Mouse (Mus musculus) frontal cortex, postnatal 36 days (tissue): ENCODE results near the gene Farp1.
"Not testable (repeated sequence)": the region's sequence is repeated elsewhere in the genome, so short reads cannot be mapped to it uniquely, and the experiment has no call there.

Experiments
- DNase-seq, 2 experiments: peaks; one replicate each; pipeline ENCODE4 v3.0.0; 2022; ENCODE audit warnings: low spot score in 2 of 2

The Farp1 gene

DNA sequence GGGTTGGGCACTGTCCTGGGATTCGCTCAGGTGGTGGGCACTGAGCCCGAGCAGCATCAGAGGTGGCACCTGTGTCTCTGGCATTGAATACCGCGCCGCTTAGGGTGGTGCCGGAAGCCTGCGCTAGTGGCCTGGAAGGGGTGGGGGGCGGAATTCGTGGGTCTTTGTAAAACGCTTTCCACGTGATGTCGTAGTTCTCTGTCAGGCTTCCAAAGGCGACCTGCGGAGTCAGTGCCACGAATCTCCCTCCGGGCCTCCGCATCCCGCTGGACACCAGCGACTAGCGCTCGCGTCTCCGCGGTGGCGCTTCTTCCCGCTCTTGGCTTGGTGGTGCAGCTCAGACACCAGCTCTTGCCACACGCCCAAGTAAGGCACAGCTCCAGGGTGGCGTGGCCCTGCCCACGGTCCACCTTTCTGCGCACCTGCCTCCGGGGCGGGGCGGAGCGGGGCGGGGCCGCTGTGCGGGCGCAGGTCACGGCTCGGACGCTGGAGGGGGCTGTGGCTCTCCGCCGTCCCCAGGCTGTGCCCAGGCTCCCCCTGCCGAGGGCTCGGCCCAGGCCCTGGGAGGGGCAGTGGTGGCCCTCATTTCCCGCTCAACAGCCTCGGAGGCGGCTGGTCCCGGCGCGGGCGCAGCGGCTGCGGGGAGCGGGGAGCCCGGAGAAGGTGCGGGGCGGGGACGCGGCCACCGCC, at the start of gene Farp1:
Gene Farp1, plus strand, starts transcription at position 228 of the 690 bp plus-strand sequence.
- peak; percentile 75 to 78 for DNase-seq

DNA sequence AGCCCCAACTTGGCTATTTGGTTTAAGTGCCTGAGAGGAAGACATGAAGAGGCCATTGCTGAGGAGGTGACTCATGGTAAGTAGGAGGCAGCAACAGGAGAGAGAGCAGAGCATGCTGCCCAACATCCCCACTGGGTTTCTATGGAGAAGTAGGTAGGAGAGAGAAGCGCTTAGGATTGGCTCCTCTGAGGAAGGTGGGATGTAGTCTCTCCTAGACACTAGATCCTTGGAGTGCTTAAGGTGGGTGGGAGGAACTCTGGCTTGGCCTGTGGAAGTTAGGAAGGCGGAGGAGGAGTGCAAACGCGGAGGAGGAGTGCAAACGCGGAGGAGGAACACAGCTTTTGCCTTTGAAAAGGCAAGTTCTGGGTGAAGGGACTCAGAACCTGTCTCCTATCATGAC, 45.9 kb upstream of the Farp1 start:
- peak; percentile 51 to 53 for DNase-seq

DNA sequence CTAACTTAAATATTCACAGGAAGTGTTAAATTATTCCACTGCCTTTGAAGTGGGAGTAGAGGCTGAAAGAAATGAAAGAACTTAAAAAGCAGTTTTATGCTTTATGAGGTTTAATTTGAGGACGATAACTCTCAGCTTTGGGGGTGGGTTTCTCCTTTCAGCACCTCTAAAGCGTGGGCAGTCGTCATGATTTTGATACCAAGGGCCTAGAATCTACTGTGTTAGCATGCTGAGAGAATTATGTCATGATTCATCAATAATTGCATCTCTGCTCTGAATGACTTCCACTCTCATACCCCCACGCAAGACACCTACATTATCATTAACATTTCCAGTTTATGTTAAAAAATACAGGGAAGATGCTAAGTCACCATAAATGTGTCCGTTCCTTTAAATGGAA, 37.3 kb upstream of the Farp1 start:
- peak in 1 of 2 experiments; percentile 39 for DNase-seq

DNA sequence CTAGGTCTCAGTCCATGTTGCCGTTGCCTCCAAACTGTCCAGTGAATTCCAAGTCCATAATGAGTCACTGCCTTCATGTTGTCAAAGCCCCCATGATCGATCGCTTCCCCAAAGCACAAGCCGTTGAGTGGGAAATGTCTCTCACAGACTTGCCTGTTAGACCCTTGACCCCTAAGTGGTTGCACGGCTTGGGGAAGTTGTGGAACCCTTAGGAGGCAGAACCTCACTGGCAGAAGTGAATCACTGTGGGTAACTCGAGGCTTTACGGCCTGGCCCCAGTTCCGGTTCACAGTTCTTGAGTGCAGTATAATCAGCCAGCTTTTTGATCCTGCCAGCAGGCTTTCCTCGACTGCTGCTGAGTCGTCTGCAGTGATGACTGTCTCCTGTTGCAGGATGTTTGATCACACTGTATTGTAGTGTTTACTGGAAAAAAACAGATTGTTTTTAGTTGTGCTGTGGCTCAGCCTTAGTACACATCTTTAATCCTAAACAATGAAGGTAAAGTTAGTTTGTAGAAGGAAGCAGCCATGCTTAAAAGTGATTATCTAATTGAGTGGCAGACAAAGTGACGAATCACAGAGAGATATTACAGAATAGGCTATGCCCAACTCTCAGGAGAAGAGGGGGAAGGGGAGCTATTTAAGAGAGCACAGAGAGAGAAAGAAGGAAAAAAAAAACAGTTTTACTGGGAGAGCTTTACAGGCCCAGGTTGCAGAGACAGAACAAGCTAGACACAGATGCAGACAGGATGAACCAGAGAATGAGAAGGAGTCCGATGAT, 34.2 kb upstream of the Farp1 start:
- DNase-seq, result no peak

DNA sequence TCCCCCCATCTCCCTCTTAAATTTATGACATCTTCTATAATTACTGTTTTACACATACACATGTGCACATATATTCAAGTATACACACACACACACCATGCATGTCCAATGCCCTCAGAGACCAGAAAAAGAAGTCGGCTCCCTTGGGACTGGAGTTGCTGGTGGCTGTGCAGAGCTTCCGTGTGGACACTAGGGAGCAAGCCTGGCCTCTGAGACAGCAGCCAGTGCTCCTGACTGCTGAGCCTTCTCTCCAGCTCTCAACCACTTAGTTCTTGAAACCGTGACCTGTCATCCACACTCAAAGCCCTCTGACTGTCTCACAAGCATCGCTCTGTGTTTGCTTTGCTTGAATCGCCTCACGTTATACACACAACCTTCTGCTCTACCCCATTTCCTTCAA, 29.4 kb upstream of the Farp1 start:
- no peak for DNase-seq

DNA sequence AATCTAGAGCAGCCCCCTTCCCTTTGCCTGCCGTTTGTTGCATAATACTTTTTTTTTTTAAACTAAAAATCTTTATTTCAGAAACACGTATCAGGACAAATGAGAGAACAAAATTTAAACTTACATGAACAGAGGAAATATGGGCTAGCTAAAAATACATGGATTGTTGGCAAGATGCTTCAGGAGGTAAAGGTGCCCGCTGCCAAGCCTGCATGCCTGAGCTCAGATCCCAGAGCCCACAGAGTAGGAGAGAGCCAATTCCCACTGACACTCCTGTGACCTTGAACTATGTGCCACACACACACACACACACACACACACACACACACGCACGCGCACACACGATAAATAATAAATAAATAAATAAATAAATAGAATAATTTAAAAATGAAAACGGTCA, 29.0 kb upstream of the Farp1 start:
- DNase-seq, result no peak

DNA sequence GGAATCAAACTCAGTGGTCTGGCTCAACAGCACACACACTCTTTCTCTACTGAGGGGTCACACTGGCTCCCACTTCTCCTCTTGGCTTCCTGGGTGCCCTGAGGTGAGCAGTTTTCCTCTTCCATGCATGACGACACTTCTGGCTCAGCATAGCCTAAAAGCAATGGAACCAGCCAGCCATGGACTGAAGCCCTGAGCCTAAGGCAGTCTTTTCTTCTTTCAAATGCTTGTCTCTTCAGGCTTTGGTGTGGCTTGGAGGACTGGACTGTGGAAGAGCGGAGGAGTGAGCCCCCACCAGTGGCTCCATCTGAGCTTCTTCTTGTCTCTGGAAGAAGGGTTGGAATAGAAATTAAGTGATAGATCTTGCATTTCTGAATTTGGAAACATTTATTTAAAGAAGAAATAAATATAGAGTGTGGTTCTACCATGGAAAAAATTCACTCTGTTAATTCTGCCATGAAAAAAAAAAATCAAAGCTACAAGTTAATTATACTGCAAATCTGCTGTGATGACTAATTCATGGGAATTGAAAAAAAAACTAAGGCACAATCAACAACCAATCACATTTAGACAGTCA, 19.8 kb upstream of the Farp1 start:
- DNase-seq, result peak in 1 of 2 experiments; percentile 27

DNA sequence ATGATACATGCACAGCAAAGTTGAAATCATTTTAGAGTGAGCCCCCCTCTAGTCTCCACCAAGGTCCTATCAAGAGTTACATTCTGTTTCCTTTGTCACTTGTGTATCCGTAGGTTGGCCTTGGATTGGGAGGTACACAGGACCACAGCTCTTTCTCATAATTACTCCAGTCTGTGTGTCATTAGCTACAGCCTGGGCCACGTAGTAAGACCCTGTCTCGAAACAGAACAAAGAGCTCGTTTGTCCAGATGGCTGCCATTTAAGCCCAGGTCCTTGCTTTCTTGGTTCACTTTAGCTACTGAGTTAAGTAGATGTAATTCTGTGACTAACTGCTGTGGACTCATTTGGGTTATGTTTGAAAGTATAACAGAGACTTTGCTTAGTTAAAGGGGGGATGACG, 12.6 kb upstream of the Farp1 start:
- no peak for DNase-seq

DNA sequence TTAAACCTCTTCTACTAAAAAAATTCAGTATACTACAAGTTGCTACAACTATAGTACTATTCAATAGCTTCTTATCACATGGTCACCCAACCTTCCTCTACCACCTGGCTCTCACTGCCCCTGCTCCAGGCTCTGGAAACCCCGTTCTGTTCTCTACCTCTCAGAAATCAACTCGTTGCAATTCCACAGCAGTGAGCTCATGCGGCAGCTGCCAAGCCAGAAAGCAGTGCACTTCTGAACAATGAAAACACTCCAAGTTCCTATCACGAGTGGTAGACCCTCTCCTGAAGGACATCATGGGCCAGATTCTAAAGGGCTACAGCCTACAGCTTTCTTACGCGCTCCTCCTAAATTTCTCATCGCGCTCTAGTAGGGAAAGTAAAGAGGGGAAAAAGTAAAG, 9.6 kb upstream of the Farp1 start:
- DNase-seq, result no peak

DNA sequence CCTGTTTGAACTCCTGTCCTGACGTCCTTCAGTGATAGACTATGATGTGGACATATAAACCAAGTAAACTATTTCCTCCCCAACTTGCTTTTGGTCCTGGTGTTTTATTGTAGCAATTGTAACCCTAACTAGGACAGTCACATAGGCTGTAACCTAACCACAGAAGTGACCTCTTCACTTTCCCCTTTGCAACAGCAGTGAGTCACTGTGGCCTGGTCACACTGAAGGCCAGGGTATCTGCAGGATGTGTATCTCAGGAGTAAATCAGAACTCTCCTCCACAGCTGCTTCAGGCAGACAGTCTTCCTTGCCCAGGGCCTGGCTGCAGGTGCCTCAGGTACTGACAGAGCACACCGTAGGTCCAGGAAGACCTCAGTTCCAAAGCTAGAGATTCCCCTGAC, 3.6 kb upstream of the Farp1 start:
- no peak for DNase-seq

DNA sequence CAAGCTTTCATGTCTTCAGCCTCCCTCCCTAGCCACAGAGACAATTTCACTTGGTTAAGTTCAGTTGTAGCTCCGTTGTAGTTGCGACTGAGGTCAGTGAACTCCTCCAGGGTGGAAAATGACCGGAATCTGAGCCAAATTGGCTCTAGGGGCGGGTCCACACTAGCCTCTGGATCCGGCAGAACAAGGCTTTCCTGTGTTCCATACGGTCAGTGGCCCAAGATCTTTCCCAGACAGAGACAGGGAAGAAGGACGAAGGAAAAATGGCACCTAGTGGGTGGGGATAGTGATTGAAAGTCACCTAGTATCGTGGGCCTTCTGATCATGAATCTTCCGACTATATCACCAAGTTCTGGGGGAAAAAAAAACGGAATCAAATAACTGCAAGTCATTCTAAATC, 475 bp upstream of the Farp1 start:
- DNase-seq, result no peak

DNA sequence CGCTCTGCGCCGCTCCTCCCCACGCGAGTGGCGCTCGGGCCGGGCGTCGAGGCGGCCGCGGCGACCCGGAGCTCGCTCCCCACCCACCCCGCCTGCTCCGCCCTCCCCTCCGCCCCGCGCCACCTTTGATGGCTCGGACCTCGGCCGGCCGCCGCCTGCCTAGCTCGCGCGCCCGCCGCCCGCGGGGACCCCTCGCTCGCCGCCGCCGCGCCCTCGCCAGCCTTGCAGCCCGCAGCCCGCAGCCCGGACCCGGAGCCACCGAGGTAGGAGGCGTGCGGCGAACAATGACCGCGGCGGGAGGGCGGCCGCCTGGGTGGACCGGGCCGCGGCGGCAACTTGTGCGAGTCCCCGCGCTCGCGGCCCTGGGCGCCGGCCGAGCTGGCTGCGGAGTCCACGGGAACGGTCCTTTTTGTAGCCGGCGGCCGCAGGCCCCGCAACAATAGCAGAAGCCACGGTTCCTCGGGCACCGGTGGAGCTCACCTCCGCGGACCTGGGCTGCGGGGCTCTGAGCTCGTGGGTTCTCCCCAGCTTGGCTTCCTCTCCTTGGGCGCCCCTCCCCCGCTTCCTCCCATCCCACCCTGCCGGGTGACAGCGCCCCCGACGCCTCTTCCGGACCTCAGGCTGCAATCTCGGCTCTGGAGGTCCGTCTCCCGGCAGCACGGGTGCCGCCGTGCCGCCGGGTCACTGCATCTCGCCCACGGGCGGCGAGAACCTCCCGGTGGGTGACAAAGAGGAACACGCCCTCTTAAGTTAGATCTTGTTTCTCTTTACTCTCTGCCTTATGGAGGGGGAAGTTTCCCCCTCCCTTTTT, 868 bp downstream of the Farp1 start:
- DNase-seq, result peak; percentile 41 to 51

DNA sequence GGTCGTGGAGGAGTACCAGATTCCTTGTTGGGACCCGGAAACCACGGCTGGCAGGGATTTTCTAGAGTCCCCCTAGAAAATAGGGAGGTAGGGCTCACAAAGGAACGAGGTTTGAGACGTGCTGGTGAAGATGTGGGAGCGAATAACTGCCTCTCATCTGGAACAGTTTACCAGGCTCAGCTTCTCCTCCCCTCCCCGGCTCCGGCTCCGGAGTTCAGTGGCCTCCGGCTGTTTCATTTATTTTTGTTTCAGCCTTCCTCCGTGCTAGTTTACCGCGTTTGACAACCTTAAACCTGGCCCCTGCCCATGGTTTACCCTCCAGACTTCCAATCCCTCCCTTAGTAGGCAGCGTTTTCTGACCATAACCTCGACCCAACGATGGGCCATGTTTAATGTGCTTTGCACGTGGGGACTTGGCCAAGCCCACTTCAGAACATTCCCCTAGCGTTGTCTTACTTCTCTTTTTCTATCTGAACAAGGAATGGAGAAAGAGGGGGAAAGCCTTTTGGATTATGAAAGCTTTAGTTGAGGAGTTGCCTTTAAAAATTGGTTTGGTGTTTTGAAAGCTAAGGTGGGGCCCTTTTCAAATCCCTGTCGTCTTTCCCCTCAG, 1.7 kb downstream of the Farp1 start:
- DNase-seq, result peak in 1 of 2 experiments; percentile 23

DNA sequence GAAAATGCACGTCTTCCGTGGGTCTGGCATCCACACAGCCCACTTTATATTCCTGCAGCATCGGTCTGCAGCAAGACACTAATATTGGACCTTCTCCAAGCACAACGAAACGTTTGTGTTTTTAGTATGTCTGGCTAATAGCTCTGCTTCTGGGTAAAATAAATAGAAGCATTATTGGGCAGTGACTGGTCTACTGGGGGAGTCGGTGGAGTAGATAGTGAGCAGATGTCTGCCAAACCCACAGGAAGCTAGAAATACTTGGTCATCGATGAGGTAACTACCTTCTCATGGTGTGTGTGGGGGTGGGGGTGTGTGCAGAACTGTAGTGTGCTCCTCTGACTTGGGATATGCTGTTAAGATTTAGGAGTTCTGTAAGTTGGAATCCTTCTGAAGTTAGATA, 2.3 kb downstream of the Farp1 start:
- DNase-seq, result no peak

DNA sequence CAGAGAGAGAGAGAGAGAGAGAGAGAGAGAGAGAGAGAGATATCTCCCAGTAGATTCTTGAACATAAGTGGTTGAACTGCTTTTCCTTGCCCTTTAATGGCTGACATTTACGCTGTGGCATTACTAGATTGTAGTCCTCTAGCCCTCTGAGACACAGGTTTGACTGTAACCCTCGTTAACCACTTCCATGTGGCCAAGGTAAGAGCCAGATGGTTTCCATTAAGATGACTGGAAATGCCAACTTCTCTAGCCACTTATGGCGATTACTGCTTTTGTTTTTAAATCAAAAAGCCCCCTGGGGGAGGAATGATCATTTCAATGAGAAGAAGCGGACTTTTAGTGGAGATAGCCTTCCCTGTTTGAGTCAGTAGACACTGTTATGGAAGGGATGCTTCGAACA, 3.7 kb downstream of the Farp1 start:
- no peak for DNase-seq

DNA sequence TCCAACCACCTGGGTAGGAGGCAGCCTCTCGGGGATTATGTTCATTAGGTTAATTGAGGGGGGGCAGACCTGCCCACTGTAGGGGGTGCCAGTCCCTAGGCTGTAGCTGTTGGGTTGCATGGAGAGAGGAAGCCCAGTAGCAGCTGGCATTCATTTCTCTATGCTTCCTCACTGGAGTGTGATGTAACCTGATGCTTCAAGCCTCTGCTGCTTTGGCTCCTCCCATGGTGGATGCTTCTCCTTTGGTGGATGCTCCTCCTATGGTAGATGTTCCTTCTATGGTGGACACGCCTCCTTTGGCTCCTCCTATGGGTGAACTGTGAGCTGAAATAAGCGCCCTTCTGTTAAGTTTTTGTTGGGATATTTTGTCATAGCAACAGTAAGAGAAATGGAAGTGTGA, 9.1 kb downstream of the Farp1 start:
- no peak for DNase-seq

DNA sequence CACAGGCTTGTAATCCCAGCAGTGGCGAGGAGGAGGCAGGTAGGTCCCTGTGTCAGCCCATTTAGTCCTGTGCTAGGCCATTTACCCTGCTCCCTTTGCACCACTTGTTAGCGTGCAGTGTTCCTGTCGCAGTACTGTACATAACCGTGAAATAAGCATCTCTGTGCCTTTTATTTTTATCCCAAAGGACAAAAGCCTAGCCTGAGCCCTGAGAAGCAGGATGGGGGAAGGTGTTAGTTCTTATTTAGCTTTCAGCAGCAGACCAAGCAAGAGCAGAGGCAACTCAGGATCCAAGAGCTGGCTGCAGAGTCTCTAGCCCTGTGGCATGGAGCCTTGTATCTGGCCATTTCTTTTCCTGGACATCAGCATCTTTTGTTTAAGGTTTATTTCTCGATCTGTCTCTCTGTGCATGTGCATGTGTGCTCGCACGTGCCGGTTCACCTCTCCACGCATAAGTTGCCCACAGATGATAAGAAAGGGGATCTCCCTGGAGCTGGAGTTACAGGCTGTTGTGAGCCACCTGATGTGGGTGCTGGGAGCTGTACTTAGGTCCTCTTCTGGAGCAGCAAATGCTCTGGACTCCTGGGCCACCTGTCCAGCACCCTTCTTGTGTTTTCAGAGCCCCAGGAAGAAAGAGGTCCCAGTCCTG, 11.4 kb downstream of the Farp1 start:
- peak in 1 of 2 experiments; percentile 30 for DNase-seq

DNA sequence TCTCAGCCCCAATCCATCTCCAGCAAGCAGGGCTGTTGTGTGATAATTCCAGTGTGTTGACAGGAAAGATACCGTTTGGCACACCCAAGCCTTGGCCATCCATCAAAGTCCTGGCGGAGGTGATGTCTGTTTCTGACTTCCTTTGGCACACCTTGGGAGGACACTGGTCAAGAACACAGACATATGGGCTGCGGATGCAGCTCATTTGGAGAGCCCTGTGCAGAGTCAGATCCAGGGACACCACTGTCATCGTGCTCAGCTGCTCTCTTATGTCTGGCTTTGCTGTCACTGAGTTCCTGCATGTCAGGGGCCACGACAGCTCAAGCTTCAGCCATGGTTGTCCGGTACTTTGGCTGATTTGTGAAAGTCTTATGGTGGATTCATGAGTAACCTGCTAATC, 12.8 kb downstream of the Farp1 start:
- DNase-seq, result no peak

DNA sequence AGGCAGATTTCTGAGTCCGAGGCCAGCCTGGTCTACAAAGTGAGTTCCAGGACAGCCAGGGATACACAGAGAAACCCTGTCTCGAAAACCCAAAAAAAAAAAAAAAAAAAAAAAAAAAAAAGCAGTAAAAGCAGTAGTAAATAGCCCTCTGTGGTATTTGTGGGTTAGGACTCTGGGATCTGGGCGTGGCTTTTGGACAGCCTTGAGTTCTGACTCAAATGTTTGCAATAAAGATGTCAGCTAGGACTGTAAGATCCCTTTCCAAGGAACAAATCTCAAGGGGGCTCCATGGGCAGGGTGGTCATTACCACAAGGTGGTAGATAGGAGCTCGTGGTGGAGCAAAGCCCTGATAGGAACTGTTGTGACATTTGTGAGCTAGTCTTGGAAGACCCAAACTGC, 16.0 kb downstream of the Farp1 start:
- DNase-seq, result not testable (repeated sequence)

DNA sequence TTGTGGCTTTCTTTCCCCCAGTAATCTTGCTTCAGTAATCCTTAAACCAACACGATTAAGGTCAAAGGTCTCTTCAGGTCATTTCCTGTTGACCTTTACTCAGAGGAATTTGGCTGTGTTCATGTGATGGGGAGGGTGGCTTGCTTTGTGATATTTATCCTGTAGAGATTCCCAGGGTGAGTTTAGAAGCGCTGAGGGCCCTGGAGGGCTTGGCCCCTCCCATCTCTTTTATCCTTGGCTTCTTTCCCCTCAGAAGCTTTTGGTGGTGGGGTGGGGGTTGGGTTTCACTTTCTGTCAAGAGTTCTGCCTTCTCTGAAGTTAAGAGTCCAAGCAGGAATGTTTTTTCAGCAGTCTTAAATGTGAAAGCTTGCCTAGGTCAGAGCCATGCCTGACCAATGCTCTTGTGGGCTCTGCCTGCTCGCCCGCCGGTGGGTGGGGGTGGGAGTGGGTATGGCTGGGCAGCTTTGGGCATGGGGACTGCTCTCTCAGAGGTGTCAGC, 18.1 kb downstream of the Farp1 start:
- DNase-seq, result no peak

DNA sequence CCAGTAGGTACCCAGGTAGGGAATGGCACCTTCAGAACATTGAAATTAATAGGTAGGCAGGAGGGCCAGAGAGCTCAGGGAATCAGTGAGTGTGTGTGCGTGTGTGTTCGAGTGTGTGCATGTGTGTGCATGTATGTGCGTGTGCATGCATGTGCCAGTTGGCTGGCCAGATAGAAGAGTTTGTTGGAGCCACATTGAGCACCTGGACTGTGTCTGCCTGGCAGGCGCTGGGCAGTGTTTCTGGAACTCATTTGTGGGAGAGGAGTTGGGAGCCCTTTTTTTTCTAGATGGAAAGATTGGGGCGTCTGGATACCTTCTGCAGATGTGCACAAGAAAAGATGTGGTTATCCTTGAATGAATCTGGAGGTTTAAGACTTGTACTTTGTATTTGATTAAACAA, 19.1 kb downstream of the Farp1 start:
- no peak for DNase-seq
